In genomic region chr3:34551069-34551468, GRCm38 (mm10) we compare ENCODE assay signal across 19 mouse cellular contexts.
"Had no signal": no experiment of that assay in that cellular context is flagged by ENCODE, and none has a peak within 500 bp of the region (broad histone marks: within the 10 kb centered on the region; RNA-seq: fewer than 3 reads in every experiment).

No protein-coding gene starts in this region.

- H3K4me1 ChIP-seq: kidney, embryonic 15.5 days; limb, embryonic 15.5 days; megakaryocyte, embryonic 14.5 days; midbrain, embryonic 15.5 days; neural tube, embryonic 13.5 days had no signal

- DNase-seq: kidney, postnatal 10 days; kidney, postnatal 36 days; layer of hippocampus, postnatal 36 days; left cerebral cortex, postnatal 4 days; liver, postnatal 0 days; lung, embryonic 14.5 days; thymus, adult 18-20 months; thymus, postnatal 36 days had no signal

- H3K27me3 ChIP-seq: kidney, embryonic 15.5 days; limb, embryonic 12.5 days; limb, embryonic 15.5 days; megakaryocyte, embryonic 14.5 days; midbrain, embryonic 15.5 days; neural tube, embryonic 13.5 days had no signal

- ATAC-seq: liver, postnatal 0 days; lung, postnatal 0 days; midbrain, embryonic 15.5 days had no signal

- H3K9ac ChIP-seq: kidney, embryonic 15.5 days; limb, embryonic 12.5 days; limb, embryonic 15.5 days; liver, embryonic 14.5 days; liver, postnatal 0 days; lung, embryonic 14.5 days; midbrain, embryonic 15.5 days; neural tube, embryonic 13.5 days had no signal

- H3K27ac ChIP-seq: kidney, embryonic 15.5 days; limb, embryonic 12.5 days; limb, embryonic 15.5 days; liver, embryonic 14.5 days; macrophage; midbrain, embryonic 10.5 days; midbrain, embryonic 15.5 days; neural tube, embryonic 13.5 days had no signal

- H3K9me3 ChIP-seq: kidney, embryonic 15.5 days; limb, embryonic 12.5 days; limb, embryonic 15.5 days; midbrain, embryonic 10.5 days; midbrain, embryonic 15.5 days; neural tube, embryonic 13.5 days had no signal

- H3K36me3 ChIP-seq: kidney, embryonic 15.5 days; limb, embryonic 12.5 days; limb, embryonic 15.5 days; midbrain, embryonic 10.5 days; midbrain, embryonic 15.5 days; neural tube, embryonic 13.5 days had no signal

- H3K4me2 ChIP-seq: kidney, embryonic 15.5 days; limb, embryonic 12.5 days; limb, embryonic 15.5 days; liver, embryonic 11.5 days; lung, embryonic 14.5 days; midbrain, embryonic 15.5 days; neural tube, embryonic 13.5 days had no signal

- H3K4me3 ChIP-seq: kidney, embryonic 15.5 days; limb, embryonic 12.5 days; limb, embryonic 15.5 days; megakaryocyte, embryonic 14.5 days; midbrain, embryonic 10.5 days; midbrain, embryonic 15.5 days; neural tube, embryonic 13.5 days had no signal
